Mouse (Mus musculus) spleen, adult 2 months (tissue): ENCODE data around the gene Eml2.

Source experiments
- CTCF ChIP-seq: fragments of 200-500 bp; IDR thresholded peaks from 2 replicates; pipeline ENCODE4 v1.5.1; 2011; ENCODE audit warnings: mild to moderate bottlenecking, inconsistent platforms; ENCODE audit not compliant: insufficient read depth, insufficient read length, insufficient replicate concordance; ENCODE audit errors: extremely low read depth
- POLR2A ChIP-seq: fragments of 200-500 bp; IDR thresholded peaks from 2 replicates; pipeline ENCODE4 v1.6.1; 2011; ENCODE audit warnings: low read depth, low read length, inconsistent platforms

DNA sequence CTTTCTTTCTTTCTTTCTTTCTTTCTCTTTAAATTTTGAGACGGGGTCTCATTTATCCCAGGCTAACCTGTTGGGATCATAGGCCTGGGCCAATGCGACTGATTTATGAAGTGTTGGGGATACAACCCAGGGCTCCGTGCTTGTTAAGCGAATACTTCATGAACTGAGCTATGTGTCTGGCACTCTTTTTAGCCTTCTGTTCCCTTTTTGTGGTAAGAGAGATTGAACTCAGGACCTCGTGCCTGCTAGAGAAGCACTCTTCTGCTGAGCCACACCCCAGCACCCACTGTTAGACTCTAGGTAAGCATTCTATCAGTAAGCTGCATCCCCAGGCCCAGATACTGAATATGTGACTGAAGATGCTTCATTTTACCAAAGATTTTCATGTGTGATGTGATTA lies 41.3 kb downstream of the Eml2 start:
- TF ChIP-seq POLR2A: no peak
- TF ChIP-seq CTCF: no peak
